Mouse (Mus musculus) E14TG2a.4 (cell line): ENCODE measurements around the gene Cenpp.

Source experiments
- CTCF ChIP-seq: conservative IDR thresholded peaks from 2 replicates; pipeline ENCODE4 v1.5.1; 2014; ENCODE audit warnings: low read length
- NANOG ChIP-seq: IDR thresholded peaks from 2 replicates; pipeline ENCODE4 v1.6.1; 2014; ENCODE audit warnings: borderline replicate concordance, low read length, mixed read lengths

DNA sequence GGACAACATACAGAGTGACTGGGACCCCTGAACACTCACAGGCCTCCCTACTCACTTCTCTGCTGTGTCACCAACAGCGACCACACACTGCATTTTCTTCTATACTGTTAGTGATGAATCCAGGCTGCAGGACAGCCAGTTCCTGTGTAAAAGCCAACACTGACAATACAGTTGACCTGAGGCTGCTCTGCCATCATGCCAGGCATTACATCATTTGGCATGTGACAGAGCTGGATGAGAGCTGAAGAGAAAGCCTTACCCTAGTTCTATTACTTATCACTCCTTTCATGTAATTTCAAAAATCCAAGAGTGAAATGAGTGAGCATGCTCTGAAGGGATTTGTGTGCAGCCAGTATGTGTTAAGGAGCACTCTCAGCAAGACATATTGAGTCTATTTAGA, 96.4 kb downstream of the Cenpp start:
- no peak for TF ChIP-seq CTCF
- TF ChIP-seq NANOG = no peak
